Mouse (Mus musculus) MEL (cell line): ENCODE measurements around the gene Arhgap44.

Experiments used
- CTCF ChIP-seq, 3 experiments: IDR thresholded peaks in 2 of 3; conservative IDR thresholded peaks in 1 of 3; 2 replicates each; pipeline ENCODE4 v1.5.1; 2011 to 2012; ENCODE audit warnings: low read length in 3 of 3, low read depth in 2 of 3, mild to moderate bottlenecking in 2 of 3, improper control_type of control experiment in 1 of 3, inconsistent platforms in 1 of 3, mixed read lengths in 1 of 3, moderate library complexity in 1 of 3; ENCODE audit not compliant: control insufficient read depth in 1 of 3, insufficient read depth in 1 of 3, poor library complexity in 1 of 3, severe bottlenecking in 1 of 3
- ETS1 ChIP-seq: IDR thresholded peaks from 2 replicates; pipeline ENCODE4 v1.6.1; 2012; ENCODE audit warnings: low read depth, mild to moderate bottlenecking, inconsistent platforms, low read length, improper control_type of control experiment, moderate library complexity
- GATA1 ChIP-seq: IDR thresholded peaks from 2 replicates; pipeline ENCODE4 v1.6.1; 2011; ENCODE audit warnings: low read depth, low read length, improper control_type of control experiment
- MAFK ChIP-seq: IDR thresholded peaks from 2 replicates; pipeline ENCODE4 v1.6.1; 2011; ENCODE audit warnings: low read depth, mild to moderate bottlenecking, low read length, improper control_type of control experiment, borderline replicate concordance
- MYC ChIP-seq: IDR thresholded peaks from 2 replicates; pipeline ENCODE4 v1.6.1; 2011; ENCODE audit warnings: low read depth, mild to moderate bottlenecking, low read length, improper control_type of control experiment, moderate library complexity
- POLR2A ChIP-seq, 2 experiments: IDR thresholded peaks; 2 replicates each; pipeline ENCODE4 v1.6.1; 2011 to 2012; ENCODE audit warnings: low read length in 2 of 2, mild to moderate bottlenecking in 2 of 2, control low read depth in 1 of 2, improper control_type of control experiment in 1 of 2, low read depth in 1 of 2, moderate library complexity in 1 of 2; ENCODE audit not compliant: control insufficient read depth in 1 of 2, insufficient read depth in 1 of 2, poor library complexity in 1 of 2
- POLR2AphosphoS5 ChIP-seq: IDR thresholded peaks from 2 replicates; pipeline ENCODE4 v1.6.1; 2012; ENCODE audit warnings: low read depth, borderline replicate concordance, mild to moderate bottlenecking, inconsistent platforms, low read length, moderate library complexity, mixed read lengths
- RAD21 ChIP-seq: IDR thresholded peaks from 2 replicates; pipeline ENCODE4 v1.6.1; 2011; ENCODE audit warnings: mild to moderate bottlenecking, low read depth, low read length, improper control_type of control experiment
- RCOR1 ChIP-seq: IDR thresholded peaks from 2 replicates; pipeline ENCODE4 v1.6.1; 2012; ENCODE audit warnings: low read depth, mild to moderate bottlenecking, inconsistent platforms, low read length, improper control_type of control experiment
- ZNF384 ChIP-seq: IDR thresholded peaks from 2 replicates; pipeline ENCODE4 v1.6.1; 2012; ENCODE audit warnings: low read depth, mild to moderate bottlenecking, inconsistent platforms, low read length, improper control_type of control experiment

DNA sequence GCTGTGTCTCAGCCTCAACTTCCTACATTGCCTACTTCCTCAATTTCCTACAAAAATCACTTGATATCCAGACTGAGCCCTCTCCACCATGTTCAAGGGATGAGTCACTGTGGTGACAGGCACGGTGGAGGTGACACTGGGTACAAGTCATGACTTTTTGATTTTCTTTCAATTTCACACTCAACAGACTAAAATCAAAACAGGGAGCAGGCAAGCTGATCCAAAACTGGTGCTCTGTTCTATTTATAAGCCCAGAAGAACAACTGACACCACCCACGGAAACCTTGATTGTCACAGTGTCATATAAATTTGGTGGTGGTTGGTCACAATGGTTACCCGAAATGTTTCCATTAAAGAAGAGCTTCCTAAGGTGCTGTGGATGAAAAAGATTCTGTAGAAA is 72.8 kb downstream of the Arhgap44 start:
- no peak for TF ChIP-seq ZNF384
- no peak for TF ChIP-seq POLR2AphosphoS5
- TF ChIP-seq GATA1: no peak
- no peak for TF ChIP-seq POLR2A (IDR thresholded peaks at IDR 0.05; ENCODE audit: control insufficient read depth in 1 of 2, insufficient read depth in 1 of 2, low read depth in 1 of 2, low read length in 2 of 2, poor library complexity in 1 of 2)
- no peak for TF ChIP-seq MAFK
- no peak for TF ChIP-seq RAD21
- no peak for TF ChIP-seq CTCF (IDR thresholded peaks at IDR 0.05 in 2 of 3, conservative IDR thresholded peaks at IDR 0.05 in 1 of 3; ENCODE audit: control insufficient read depth in 1 of 3, insufficient read depth in 1 of 3, low read depth in 2 of 3, low read length in 3 of 3, poor library complexity in 1 of 3, severe bottlenecking in 1 of 3)
- no peak for TF ChIP-seq MYC
- no peak for TF ChIP-seq ETS1
- no peak for TF ChIP-seq RCOR1
